Mouse (Mus musculus) ES-E14 (cell line): Measurements from ENCODE around the gene Bicdl1.

Experiments used
- MAFK ChIP-seq: IDR thresholded peaks from 2 replicates; pipeline ENCODE4 v1.6.1; 2014; ENCODE audit warnings: mild to moderate bottlenecking, low read depth, low read length, inconsistent platforms; ENCODE audit not compliant: insufficient read depth
- ZC3H11A ChIP-seq: IDR thresholded peaks from 2 replicates; pipeline ENCODE4 v1.6.1; 2012; ENCODE audit warnings: low read depth, mild to moderate bottlenecking, inconsistent platforms, low read length, borderline replicate concordance
- ZNF384 ChIP-seq: IDR thresholded peaks from 2 replicates; pipeline ENCODE4 v1.6.1; 2012; ENCODE audit warnings: low read depth, low read length, inconsistent platforms

GRCm38 (mm10) chr5:115628083-115628482 lies 103.3 kb downstream of the Bicdl1 start:
- TF ChIP-seq ZC3H11A (no peak), MAFK (no peak), ZNF384 (no peak)
